Mouse (Mus musculus) limb, embryonic 11.5 days (tissue): Measurements from ENCODE around the gene Sult1a1. TPM values are rescaled to one million over a fixed set of nuclear protein-coding genes. Genes with fewer than 3 reads are reported as not detected.

Source experiments
- ATAC-seq: fragments of 200-750 bp; cut with Nextera tagmentation; 2 replicates; pipeline ENCODE4 v1.8.0; 2017; ENCODE audit warnings: low read depth; ENCODE audit not compliant: insufficient number of reproducible peaks, low FRiP score, low TSS enrichment
- DNase-seq: peaks from one replicate; pipeline ENCODE4 v3.0.0-alpha.2; 2015; ENCODE audit warnings: low spot score
- H3K27ac ChIP-seq: fragments of 300-500 bp; sonication (generic); replicated peaks from 2 replicates; pipeline ENCODE4 v1.5.1; 2014; ENCODE audit warnings: low read depth, mild to moderate bottlenecking, low read length
- H3K27me3 ChIP-seq: fragments of 300-500 bp; sonication (generic); 2 replicates; pipeline ENCODE4 v1.6.1; 2014; ENCODE audit warnings: mild to moderate bottlenecking, low read length, mixed read lengths; ENCODE audit not compliant: control insufficient read depth, insufficient read depth
- H3K36me3 ChIP-seq: fragments of 300-500 bp; sonication (generic); 2 replicates; pipeline ENCODE4 v1.6.1; 2014; ENCODE audit warnings: mild to moderate bottlenecking, low read length, moderate library complexity, mixed read lengths; ENCODE audit not compliant: control insufficient read depth, insufficient read depth
- H3K4me1 ChIP-seq: fragments of 300-500 bp; sonication (generic); 2 replicates; pipeline ENCODE4 v1.6.1; 2014; ENCODE audit warnings: low read length, mixed read lengths; ENCODE audit not compliant: control insufficient read depth, insufficient read depth
- H3K4me2 ChIP-seq: fragments of 300-500 bp; sonication (generic); 2 replicates; pipeline ENCODE4 v1.6.1; 2014; ENCODE audit warnings: low read depth, mild to moderate bottlenecking, moderate library complexity; ENCODE audit not compliant: severe bottlenecking
- H3K4me3 ChIP-seq: fragments of 300-500 bp; sonication (generic); 2 replicates; pipeline ENCODE4 v1.5.1; 2014; ENCODE audit warnings: low read depth, low read length
- H3K9ac ChIP-seq: fragments of 300-500 bp; sonication (generic); 2 replicates; pipeline ENCODE4 v1.6.1; 2014; ENCODE audit warnings: mild to moderate bottlenecking, low read length
- H3K9me3 ChIP-seq: fragments of 300-500 bp; sonication (generic); 2 replicates; pipeline ENCODE4 v1.6.1; 2016; ENCODE audit warnings: low read length; ENCODE audit not compliant: control insufficient read depth
- WGBS: fragments of 180-500 bp; shearing (Covaris S2); extraction: QIAGEN DNeasy Blood & Tissue Kit; methylation state at CpG from one replicate; pipeline ENCODE4 v1.1.7; 2014; 5-methylcytosine and 5-hydroxymethylcytosine counted together
- polyA plus RNA-seq: library from polyadenylated mRNA; unstranded; fragments of >200 nt; fragmentation: Nextera tagmentation; extraction: Ambion mirVana; gene quantifications from 2 replicates; pipeline ENCODE4 v1.2.1, GENCODE M21; 2014

The Sult1a1 gene
- polyA plus RNA-seq, 1 experiment from 2014 or later, result 0.23 TPM

DNA sequence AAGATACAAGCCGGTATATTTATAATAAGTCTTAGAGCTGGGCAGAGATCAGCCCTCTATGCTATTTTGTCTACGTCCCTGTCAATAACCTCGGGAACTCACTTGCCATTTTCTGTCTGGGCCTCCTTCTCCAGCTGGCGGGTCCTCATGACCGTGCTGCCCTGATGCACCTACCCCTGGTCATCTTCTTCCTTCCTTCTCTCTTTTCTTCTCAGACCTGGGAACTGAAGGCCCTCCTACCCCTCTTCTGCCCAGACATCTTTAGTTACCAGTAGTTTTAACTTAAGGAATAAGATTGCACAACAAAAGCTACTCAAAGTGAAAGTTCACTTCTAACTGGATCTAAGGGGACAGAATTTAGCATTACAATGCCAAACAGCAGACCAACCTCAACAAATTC lies 3.5 kb upstream of the Sult1a1 start:
- 91% methylated on average over 5 of the region's 5 CpGs for WGBS
- H3K36me3 ChIP-seq, result no peaks in the 10 kb centered on the region

DNA sequence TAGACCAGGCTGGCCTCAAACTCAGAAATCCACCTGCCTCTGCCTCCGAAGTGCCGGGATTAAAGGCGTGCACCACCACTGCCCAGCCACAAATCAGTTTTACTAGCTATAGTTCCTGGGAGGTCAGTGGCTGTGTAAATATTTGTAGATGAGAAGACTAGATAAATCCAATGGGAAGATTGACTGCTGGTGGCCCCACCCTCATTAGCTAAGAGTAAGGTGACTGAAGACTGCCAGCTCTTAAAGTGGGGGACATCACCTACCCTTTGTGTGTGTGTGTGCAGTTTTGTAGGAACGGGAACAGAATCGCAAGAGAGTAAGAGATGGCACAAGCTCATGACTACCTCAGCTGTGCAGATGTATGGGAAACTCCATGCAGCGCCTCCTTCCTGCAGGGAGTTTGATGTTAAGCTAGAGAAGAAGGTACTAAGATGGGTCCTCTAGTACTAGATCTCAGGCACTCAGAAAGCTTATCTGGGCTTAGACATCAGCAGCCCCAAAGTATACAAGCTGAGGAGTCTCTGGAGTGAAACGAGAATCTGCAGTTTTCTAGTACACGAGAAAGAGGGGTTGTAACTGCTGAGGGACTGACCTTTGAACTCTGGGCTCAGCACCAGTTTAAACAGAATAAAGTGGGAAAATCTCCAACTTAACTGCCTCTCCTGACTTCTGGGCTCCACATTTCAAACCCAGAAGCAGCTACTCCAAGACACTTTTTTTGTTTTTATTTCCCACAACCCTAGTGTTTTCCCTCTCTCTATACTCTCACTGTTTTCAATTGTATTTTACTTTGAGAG lies 2.5 kb upstream of the Sult1a1 start:
- WGBS, result 71% methylated on average over 8 of the region's 8 CpGs
- DNase-seq, result no peak

More for the DNA sequence above, 3.5 kb upstream of the Sult1a1 start:
- no peak for DNase-seq
- Histone ChIP-seq H3K27ac (no peak overlapping the region), H3K4me2 (no peak overlapping the region), H3K4me3 (no peak overlapping the region), H3K27me3 (no peaks in the 10 kb centered on the region), H3K9ac (no peak overlapping the region), H3K9me3 (no peaks in the 10 kb centered on the region), H3K4me1 (no peaks in the 10 kb centered on the region)
- ATAC-seq, result no peak

GRCm38 (mm10) chr7:126676631-126677220 lies 494 bp upstream of the Sult1a1 start:
- DNase-seq, result no peak
- H3K9me3 ChIP-seq, result no peaks in the 10 kb centered on the region
- H3K4me1 ChIP-seq, result no peaks in the 10 kb centered on the region
- 85% methylated on average over 4 of the region's 4 CpGs for WGBS
- H3K4me2 ChIP-seq, result no peak overlapping the region
- no peak overlapping the region for H3K27ac ChIP-seq
- H3K9ac ChIP-seq, result no peak overlapping the region
- H3K4me3 ChIP-seq, result no peak overlapping the region
- no peaks in the 10 kb centered on the region for H3K27me3 ChIP-seq
- H3K36me3 ChIP-seq, result peaks cover 2% of the 10 kb centered on the region; the same call in 1 of the 2 replicates
- no peak for ATAC-seq

More for the DNA sequence above, 2.5 kb upstream of the Sult1a1 start:
- Histone ChIP-seq H3K9ac (no peak overlapping the region), H3K9me3 (no peaks in the 10 kb centered on the region), H3K4me1 (no peaks in the 10 kb centered on the region), H3K27me3 (no peaks in the 10 kb centered on the region), H3K4me2 (no peak overlapping the region), H3K4me3 (no peak overlapping the region), H3K27ac (no peak overlapping the region), H3K36me3 (no peaks in the 10 kb centered on the region)
- ATAC-seq, result no peak

DNA sequence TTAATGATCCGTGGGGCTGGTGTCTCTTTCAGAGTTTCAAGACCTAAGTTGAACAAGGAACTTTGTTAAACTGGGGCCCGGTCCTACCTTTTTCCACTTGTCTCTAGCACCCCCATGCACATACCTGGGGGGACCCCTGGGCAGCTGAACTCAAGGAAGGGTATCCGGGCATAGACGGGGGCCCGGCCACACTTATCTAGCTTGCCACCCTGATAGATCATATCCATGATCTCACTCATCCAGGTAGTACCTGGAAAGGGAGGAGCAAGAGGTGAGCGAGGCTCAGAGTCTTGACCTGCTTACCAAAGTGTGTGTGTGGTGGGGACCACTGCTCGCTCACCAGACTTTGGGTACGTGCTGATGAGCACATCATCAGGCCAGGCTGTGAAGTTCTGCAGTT lies 1.1 kb downstream of the Sult1a1 start:
- H3K9ac ChIP-seq, result no peak overlapping the region
- H3K36me3 ChIP-seq, result peaks cover 4% of the 10 kb centered on the region; the same call in 1 of the 2 replicates
- no peak overlapping the region for H3K4me2 ChIP-seq
- H3K4me1 ChIP-seq, result no peaks in the 10 kb centered on the region
- DNase-seq (no peak), ATAC-seq (no peak)
- H3K27ac ChIP-seq, result no peak overlapping the region
- WGBS, result 92% methylated on average over 8 of the region's 8 CpGs
- H3K4me3 ChIP-seq, result no peak overlapping the region
- H3K27me3 ChIP-seq, result no peaks in the 10 kb centered on the region
- H3K9me3 ChIP-seq, result no peaks in the 10 kb centered on the region

DNA sequence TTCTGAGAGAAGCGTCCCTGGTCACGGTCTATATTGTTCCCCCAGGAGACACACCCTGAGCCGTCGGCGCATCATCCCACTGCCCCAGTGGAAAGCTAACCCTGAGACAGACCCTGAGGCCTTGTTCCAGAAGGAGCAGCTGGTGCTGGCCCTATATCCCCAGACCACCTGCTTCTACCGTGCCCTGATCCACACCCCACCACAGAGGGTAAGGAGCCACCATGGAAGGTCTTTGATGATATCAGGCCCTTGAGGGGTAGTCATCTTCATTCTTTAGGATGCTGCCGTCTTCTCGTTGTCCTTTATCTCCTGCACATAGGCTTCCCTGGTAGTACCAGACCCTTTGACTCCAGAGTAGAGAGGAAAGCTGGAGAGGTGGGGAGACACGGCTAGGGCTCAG lies 4.1 kb downstream of the Sult1a1 start:
- Histone ChIP-seq H3K9ac (no peak overlapping the region; the same call in 1 of the 2 replicates), H3K27me3 (no peaks in the 10 kb centered on the region), H3K4me1 (no peaks in the 10 kb centered on the region), H3K4me2 (no peak overlapping the region), H3K9me3 (no peaks in the 10 kb centered on the region), H3K4me3 (no peak overlapping the region), H3K36me3 (peaks cover 4% of the 10 kb centered on the region; the same call in 1 of the 2 replicates), H3K27ac (no peak overlapping the region)
- ATAC-seq (no peak), DNase-seq (no peak)
- WGBS, result 97% methylated on average over 9 of the region's 9 CpGs

DNA sequence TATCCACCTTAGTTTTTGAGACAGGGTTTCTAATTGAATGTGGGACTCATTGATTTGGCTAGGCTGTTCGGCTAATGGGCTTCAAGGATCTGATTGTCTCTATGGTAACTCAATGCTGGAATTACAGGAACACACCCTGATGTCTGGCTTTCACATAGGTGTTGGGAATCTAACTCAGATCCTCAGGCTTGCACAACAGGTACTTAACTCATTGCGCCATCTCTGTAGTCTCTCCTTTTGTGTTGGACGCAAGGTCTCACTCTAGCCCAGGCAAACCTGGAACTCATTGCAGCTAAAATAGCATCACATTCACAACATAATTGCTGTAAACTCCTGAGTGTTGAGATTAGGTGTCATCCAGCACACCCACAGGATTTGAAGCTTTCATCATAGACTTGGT lies 6.1 kb downstream of the Sult1a1 start:
- Histone ChIP-seq H3K4me2 (no peak overlapping the region), H3K4me1 (no peaks in the 10 kb centered on the region), H3K9ac (no peak overlapping the region), H3K4me3 (no peak overlapping the region), H3K27ac (no peak overlapping the region), H3K36me3 (peaks cover 8% of the 10 kb centered on the region), H3K9me3 (no peaks in the 10 kb centered on the region), H3K27me3 (no peaks in the 10 kb centered on the region)
- no peak for DNase-seq
- 90% methylated on average over 3 of the region's 3 CpGs for WGBS
- no peak for ATAC-seq

DNA sequence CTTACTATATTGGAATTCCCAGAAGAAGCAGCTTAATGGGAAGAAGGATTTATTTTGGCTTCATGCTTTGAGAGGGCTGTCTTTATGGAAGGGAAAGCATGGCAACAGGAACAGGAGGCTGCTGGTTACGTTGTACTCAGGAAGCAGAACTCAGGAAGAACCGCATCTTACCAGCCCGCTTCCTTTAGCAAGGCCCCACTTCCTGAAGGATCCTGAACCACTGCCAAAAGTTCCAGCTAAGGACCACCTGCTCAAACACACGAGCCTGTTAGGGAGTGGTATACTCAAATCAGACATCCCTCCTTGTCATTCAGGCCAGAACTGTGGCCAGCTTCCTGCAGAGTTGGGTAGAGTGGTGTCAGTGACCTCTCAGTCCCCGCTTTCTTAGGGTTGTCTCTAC lies 7.8 kb downstream of the Sult1a1 start:
- Histone ChIP-seq H3K27me3 (no peaks in the 10 kb centered on the region), H3K4me3 (no peak overlapping the region), H3K27ac (no peak overlapping the region), H3K36me3 (peaks cover 9% of the 10 kb centered on the region), H3K9me3 (no peaks in the 10 kb centered on the region), H3K4me2 (no peak overlapping the region), H3K4me1 (no peaks in the 10 kb centered on the region), H3K9ac (no peak overlapping the region)
- no peak for ATAC-seq
- no peak for DNase-seq
- WGBS, result 89% methylated on average over 5 of the region's 5 CpGs

DNA sequence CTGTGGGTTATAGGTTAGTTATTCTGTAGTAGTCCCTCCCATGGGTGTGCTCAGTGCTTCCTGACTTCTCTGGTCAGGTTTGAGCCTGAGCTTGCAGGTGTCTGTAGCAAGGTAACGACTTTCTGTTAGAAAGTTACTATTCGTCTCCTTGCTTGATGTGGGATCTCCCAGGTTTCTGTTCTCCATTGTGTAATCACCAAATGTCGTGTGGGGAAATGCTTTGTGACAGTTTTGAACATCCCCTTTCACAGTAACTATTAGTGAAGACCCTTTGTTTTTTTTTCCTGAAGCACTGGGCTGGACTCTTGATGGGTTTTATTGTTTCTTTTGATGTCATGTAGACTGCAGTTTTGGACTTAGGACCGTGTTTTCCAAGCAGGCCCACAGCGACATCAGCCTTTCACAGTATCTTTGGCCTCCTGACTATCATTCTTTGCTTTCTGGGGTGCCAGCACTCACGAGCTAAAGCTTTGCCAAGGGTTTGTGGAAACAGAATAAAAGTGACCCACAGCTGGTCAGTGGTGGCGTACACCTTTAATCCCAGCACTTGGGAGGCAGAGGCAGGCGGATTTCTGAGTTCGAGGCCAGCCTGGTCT lies 8.6 kb downstream of the Sult1a1 start:
- Histone ChIP-seq H3K4me3 (no peak overlapping the region), H3K36me3 (peaks cover 7% of the 10 kb centered on the region; the same call in 1 of the 2 replicates), H3K4me2 (no peak overlapping the region), H3K27me3 (no peaks in the 10 kb centered on the region), H3K9me3 (no peaks in the 10 kb centered on the region), H3K27ac (no peak overlapping the region), H3K9ac (no peak overlapping the region), H3K4me1 (no peaks in the 10 kb centered on the region)
- ATAC-seq, result no peak
- WGBS, result 87% methylated on average over 9 of the region's 9 CpGs
- DNase-seq, result no peak
